Mouse (Mus musculus): Measurements from ENCODE around the gene Cacnb1.

DNA sequence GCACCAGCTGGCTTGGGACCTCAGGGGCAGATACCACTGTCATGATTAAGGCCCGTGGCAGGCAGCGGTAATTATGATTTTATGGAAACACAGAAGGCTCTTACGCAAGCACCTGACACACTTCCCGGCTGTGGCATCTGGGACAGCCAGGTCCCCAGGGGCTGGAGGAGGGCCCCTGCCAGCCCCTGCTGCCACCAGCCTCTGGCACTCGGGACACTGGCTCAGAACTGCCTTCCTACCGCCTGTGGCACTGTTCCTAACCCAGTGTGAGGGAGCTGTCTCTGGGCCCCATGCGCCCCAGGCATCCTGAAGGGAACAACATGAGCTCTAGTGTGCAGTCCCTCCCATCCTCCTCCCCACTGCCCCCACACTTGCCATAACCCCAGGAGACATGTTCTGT is 36.8 kb upstream of the Cacnb1 start:
- TF ChIP-seq POLR2A (IDR thresholded peaks at IDR 0.05; ENCODE audit: insufficient read length, low read depth) (no peak), SRF (IDR thresholded peaks at IDR 0.05; ENCODE audit: control insufficient read depth, insufficient read length, low read depth) (no peak), TCF12 (IDR thresholded peaks at IDR 0.05; ENCODE audit: insufficient read depth, poor library complexity, severe bottlenecking) (no peak)
